Mouse (Mus musculus): ENCODE data around the gene 1700010I14Rik. TPM values are rescaled to one million over a fixed set of nuclear protein-coding genes. Genes with fewer than 3 reads are reported as not detected.

1700010I14Rik gene
- polyA plus RNA-seq, 1 experiment, result not detected

- H3K4me2 ChIP-seq (ENCODE audit: low read depth), result no peak overlapping the region
- TF ChIP-seq USF1 (IDR thresholded peaks at IDR 0.05; ENCODE audit: low read depth), result no peak
- no peak for TF ChIP-seq POLR2A (IDR thresholded peaks at IDR 0.05; ENCODE audit: insufficient read length, low read depth)
- no peak for TF ChIP-seq REST (IDR thresholded peaks at IDR 0.05; ENCODE audit: insufficient read depth, insufficient read length)
- no peaks in the 10 kb centered on the region for H3K79me2 ChIP-seq (ENCODE audit: control insufficient read depth, insufficient read depth)
- H3K27me3 ChIP-seq (ENCODE audit: control insufficient read depth, insufficient read depth, insufficient read length), result no peaks in the 10 kb centered on the region
- no peak overlapping the region for H3ac ChIP-seq (ENCODE audit: control insufficient read depth, insufficient read length)
- no peaks in the 10 kb centered on the region for H3K36me3 ChIP-seq (ENCODE audit: control insufficient read depth, insufficient read depth)
- no peak overlapping the region for H3K4me3 ChIP-seq
Observed at GRCm38 (mm10) chr17:8991160-8991559, 3.0 kb downstream of the 1700010I14Rik start.

- no peak for TF ChIP-seq REST (IDR thresholded peaks at IDR 0.05; ENCODE audit: insufficient read depth, insufficient read length)
- TF ChIP-seq CEBPB (IDR thresholded peaks at IDR 0.05; ENCODE audit: insufficient read depth, poor library complexity, severe bottlenecking), result no peak
- no peak for TF ChIP-seq MYOD1 (IDR thresholded peaks at IDR 0.05; ENCODE audit: control insufficient read depth in 1 of 3, insufficient read length in 2 of 3, low read depth in 2 of 3)
- TF ChIP-seq TCF3 (IDR thresholded peaks at IDR 0.05; ENCODE audit: insufficient read length, low read depth), result no peak
- TF ChIP-seq USF1 (IDR thresholded peaks at IDR 0.05; ENCODE audit: low read depth), result no peak
- no peak for TF ChIP-seq POLR2A (IDR thresholded peaks at IDR 0.05; ENCODE audit: insufficient read length, low read depth)
- TF ChIP-seq MAX (IDR thresholded peaks at IDR 0.05; ENCODE audit: low read depth), result no peak
- TF ChIP-seq POLR2AphosphoS2 (IDR thresholded peaks at IDR 0.05; ENCODE audit: insufficient read length, low read depth), result no peak
- TF ChIP-seq E2F4 (IDR thresholded peaks at IDR 0.05; ENCODE audit: insufficient read depth), result no peak
- no peak for TF ChIP-seq MYOG (IDR thresholded peaks at IDR 0.05; ENCODE audit: control insufficient read depth in 1 of 3, insufficient read depth in 1 of 3, insufficient read length in 2 of 3, low read depth in 2 of 3)
- TF ChIP-seq TCF12 (IDR thresholded peaks at IDR 0.05; ENCODE audit: insufficient read depth, poor library complexity, severe bottlenecking), result no peak
- no peak for TF ChIP-seq SRF (IDR thresholded peaks at IDR 0.05; ENCODE audit: control insufficient read depth, insufficient read length, low read depth)
- Histone ChIP-seq H3K4me2 (ENCODE audit: low read depth) (no peak overlapping the region), H3K4me3 (no peak overlapping the region), H3K79me2 (ENCODE audit: control insufficient read depth, insufficient read depth) (no peaks in the 10 kb centered on the region), H3K36me3 (ENCODE audit: control insufficient read depth, insufficient read depth) (no peaks in the 10 kb centered on the region), H3ac (ENCODE audit: control insufficient read depth, insufficient read length) (no peak overlapping the region), H3K27me3 (ENCODE audit: control insufficient read depth, insufficient read depth, insufficient read length) (no peaks in the 10 kb centered on the region)
Observed at GRCm38 (mm10) chr17:8995344-8995743, 7.2 kb downstream of the 1700010I14Rik start.

- Histone ChIP-seq H3K79me2 (ENCODE audit: control insufficient read depth, insufficient read depth) (no peaks in the 10 kb centered on the region), H3K36me3 (ENCODE audit: control insufficient read depth, insufficient read depth) (no peaks in the 10 kb centered on the region), H3K4me3 (no peak overlapping the region), H3K27me3 (ENCODE audit: control insufficient read depth, insufficient read depth, insufficient read length) (no peaks in the 10 kb centered on the region), H3K4me2 (ENCODE audit: low read depth) (no peak overlapping the region), H3ac (ENCODE audit: control insufficient read depth, insufficient read length) (no peak overlapping the region)
- no peak for TF ChIP-seq MYOG (IDR thresholded peaks at IDR 0.05; ENCODE audit: control insufficient read depth in 1 of 3, insufficient read depth in 1 of 3, insufficient read length in 2 of 3, low read depth in 2 of 3)
- TF ChIP-seq REST (IDR thresholded peaks at IDR 0.05; ENCODE audit: insufficient read depth, insufficient read length), result no peak
- no peak for TF ChIP-seq USF1 (IDR thresholded peaks at IDR 0.05; ENCODE audit: low read depth)
- no peak for TF ChIP-seq TCF12 (IDR thresholded peaks at IDR 0.05; ENCODE audit: insufficient read depth, poor library complexity, severe bottlenecking)
- no peak for TF ChIP-seq CEBPB (IDR thresholded peaks at IDR 0.05; ENCODE audit: insufficient read depth, poor library complexity, severe bottlenecking)
- TF ChIP-seq SRF (IDR thresholded peaks at IDR 0.05; ENCODE audit: control insufficient read depth, insufficient read length, low read depth), result no peak
- no peak for TF ChIP-seq POLR2AphosphoS2 (IDR thresholded peaks at IDR 0.05; ENCODE audit: insufficient read length, low read depth)
- no peak for TF ChIP-seq MYOD1 (IDR thresholded peaks at IDR 0.05; ENCODE audit: control insufficient read depth in 1 of 3, insufficient read length in 2 of 3, low read depth in 2 of 3)
- TF ChIP-seq MAX (IDR thresholded peaks at IDR 0.05; ENCODE audit: low read depth), result no peak
- TF ChIP-seq E2F4 (IDR thresholded peaks at IDR 0.05; ENCODE audit: insufficient read depth), result no peak
- TF ChIP-seq POLR2A (IDR thresholded peaks at IDR 0.05; ENCODE audit: insufficient read length, low read depth), result no peak
- TF ChIP-seq TCF3 (IDR thresholded peaks at IDR 0.05; ENCODE audit: insufficient read length, low read depth), result no peak
Observed at GRCm38 (mm10) chr17:9002438-9002837, 14.3 kb downstream of the 1700010I14Rik start.

- TF ChIP-seq USF1 (IDR thresholded peaks at IDR 0.05; ENCODE audit: low read depth) (no peak), MYOD1 (IDR thresholded peaks at IDR 0.05; ENCODE audit: control insufficient read depth in 1 of 3, insufficient read length in 2 of 3, low read depth in 2 of 3) (no peak), CEBPB (IDR thresholded peaks at IDR 0.05; ENCODE audit: insufficient read depth, poor library complexity, severe bottlenecking) (no peak), TCF12 (IDR thresholded peaks at IDR 0.05; ENCODE audit: insufficient read depth, poor library complexity, severe bottlenecking) (no peak), E2F4 (IDR thresholded peaks at IDR 0.05; ENCODE audit: insufficient read depth) (no peak), POLR2AphosphoS2 (IDR thresholded peaks at IDR 0.05; ENCODE audit: insufficient read length, low read depth) (no peak), TCF3 (IDR thresholded peaks at IDR 0.05; ENCODE audit: insufficient read length, low read depth) (no peak), SRF (IDR thresholded peaks at IDR 0.05; ENCODE audit: control insufficient read depth, insufficient read length, low read depth) (no peak), POLR2A (IDR thresholded peaks at IDR 0.05; ENCODE audit: insufficient read length, low read depth) (no peak), MAX (IDR thresholded peaks at IDR 0.05; ENCODE audit: low read depth) (no peak)
- Histone ChIP-seq H3K36me3 (ENCODE audit: control insufficient read depth, insufficient read depth) (no peaks in the 10 kb centered on the region), H3K4me2 (ENCODE audit: low read depth) (no peak overlapping the region), H3K4me3 (no peak overlapping the region), H3K27me3 (ENCODE audit: control insufficient read depth, insufficient read depth, insufficient read length) (peaks cover 4% of the 10 kb centered on the region), H3K79me2 (ENCODE audit: control insufficient read depth, insufficient read depth) (no peaks in the 10 kb centered on the region), H3ac (ENCODE audit: control insufficient read depth, insufficient read length) (no peak overlapping the region)
Observed at GRCm38 (mm10) chr17:9004516-9004915, 16.4 kb downstream of the 1700010I14Rik start.

GRCm38 (mm10) chr17:9023198-9023942 is 35.2 kb downstream of the 1700010I14Rik start:
- Histone ChIP-seq H3K79me2 (ENCODE audit: control insufficient read depth, insufficient read depth) (no peaks in the 10 kb centered on the region), H3K4me2 (ENCODE audit: low read depth) (no peak overlapping the region), H3K36me3 (ENCODE audit: control insufficient read depth, insufficient read depth) (no peaks in the 10 kb centered on the region), H3K27me3 (ENCODE audit: control insufficient read depth, insufficient read depth, insufficient read length) (no peaks in the 10 kb centered on the region), H3K4me3 (no peak overlapping the region), H3ac (ENCODE audit: control insufficient read depth, insufficient read length) (no peak overlapping the region)
- no peak for TF ChIP-seq POLR2AphosphoS2 (IDR thresholded peaks at IDR 0.05; ENCODE audit: insufficient read length, low read depth)
- no peak for TF ChIP-seq E2F4 (IDR thresholded peaks at IDR 0.05; ENCODE audit: insufficient read depth)
- TF ChIP-seq TCF3 (IDR thresholded peaks at IDR 0.05; ENCODE audit: insufficient read length, low read depth), result no peak
- no peak for TF ChIP-seq MYOG (IDR thresholded peaks at IDR 0.05; ENCODE audit: control insufficient read depth in 1 of 3, insufficient read depth in 1 of 3, insufficient read length in 2 of 3, low read depth in 2 of 3)
- no peak for TF ChIP-seq TCF12 (IDR thresholded peaks at IDR 0.05; ENCODE audit: insufficient read depth, poor library complexity, severe bottlenecking)
- no peak for TF ChIP-seq REST (IDR thresholded peaks at IDR 0.05; ENCODE audit: insufficient read depth, insufficient read length)
- no peak for TF ChIP-seq SRF (IDR thresholded peaks at IDR 0.05; ENCODE audit: control insufficient read depth, insufficient read length, low read depth)
- TF ChIP-seq MYOD1 (IDR thresholded peaks at IDR 0.05; ENCODE audit: control insufficient read depth in 1 of 3, insufficient read length in 2 of 3, low read depth in 2 of 3), result no peak
- TF ChIP-seq USF1 (IDR thresholded peaks at IDR 0.05; ENCODE audit: low read depth), result no peak
- no peak for TF ChIP-seq CEBPB (IDR thresholded peaks at IDR 0.05; ENCODE audit: insufficient read depth, poor library complexity, severe bottlenecking)
- TF ChIP-seq POLR2A (IDR thresholded peaks at IDR 0.05; ENCODE audit: insufficient read length, low read depth), result no peak
- TF ChIP-seq MAX (IDR thresholded peaks at IDR 0.05; ENCODE audit: low read depth), result no peak

Measured in myocyte (in vitro differentiated cells).